Mouse (Mus musculus) cerebellum, adult 2 months (tissue): Measurements from ENCODE around the gene Polk.

Experiments used
- CTCF ChIP-seq: fragments of 200-500 bp; IDR thresholded peaks from 2 replicates; pipeline ENCODE4 v1.5.1; 2011; ENCODE audit warnings: low read depth, mild to moderate bottlenecking, control low read depth, low read length, moderate library complexity, borderline replicate concordance; ENCODE audit not compliant: insufficient read depth
- POLR2A ChIP-seq: fragments of 200-500 bp; IDR thresholded peaks from 2 replicates; pipeline ENCODE4 v1.6.1; 2011; ENCODE audit warnings: low read length, control low read depth, borderline replicate concordance; ENCODE audit not compliant: insufficient read depth

DNA sequence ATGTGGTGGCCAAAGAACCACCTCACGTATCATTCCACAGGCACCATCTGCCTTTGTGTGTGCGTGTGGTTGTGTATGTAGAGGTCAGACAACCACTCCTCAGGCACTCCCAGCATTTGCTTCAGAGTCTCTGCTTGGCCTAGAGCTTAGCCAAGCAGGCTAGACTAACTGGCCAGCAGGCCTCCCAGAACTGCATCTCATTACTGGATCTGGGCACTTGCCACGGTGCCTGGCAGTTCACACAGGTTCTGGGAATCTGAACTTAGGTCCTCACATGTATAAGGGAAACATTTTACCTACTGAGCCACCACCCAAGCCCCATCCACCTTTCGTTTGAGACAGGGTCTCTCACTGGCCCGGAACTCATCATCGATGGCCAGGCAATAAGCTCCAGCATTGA, 10.2 kb downstream of the Polk start:
- TF ChIP-seq POLR2A (no peak), CTCF (no peak)
